Mouse (Mus musculus) effector memory CD4-positive, alpha-beta T cell, adult 5 months (primary cell): ENCODE results near the gene Dclre1c. TPM values are rescaled to one million over a fixed set of nuclear protein-coding genes. Genes with fewer than 3 reads are reported as not detected.

Source experiments
- polyA plus RNA-seq: library from polyadenylated mRNA; unstranded; fragments of 100-300 nt; shearing (Covaris generic); gene quantifications from one replicate; pipeline ENCODE4 v1.2.1, GENCODE M21; 2017

The Dclre1c gene
- polyA plus RNA-seq: 21.8 TPM

DNA sequence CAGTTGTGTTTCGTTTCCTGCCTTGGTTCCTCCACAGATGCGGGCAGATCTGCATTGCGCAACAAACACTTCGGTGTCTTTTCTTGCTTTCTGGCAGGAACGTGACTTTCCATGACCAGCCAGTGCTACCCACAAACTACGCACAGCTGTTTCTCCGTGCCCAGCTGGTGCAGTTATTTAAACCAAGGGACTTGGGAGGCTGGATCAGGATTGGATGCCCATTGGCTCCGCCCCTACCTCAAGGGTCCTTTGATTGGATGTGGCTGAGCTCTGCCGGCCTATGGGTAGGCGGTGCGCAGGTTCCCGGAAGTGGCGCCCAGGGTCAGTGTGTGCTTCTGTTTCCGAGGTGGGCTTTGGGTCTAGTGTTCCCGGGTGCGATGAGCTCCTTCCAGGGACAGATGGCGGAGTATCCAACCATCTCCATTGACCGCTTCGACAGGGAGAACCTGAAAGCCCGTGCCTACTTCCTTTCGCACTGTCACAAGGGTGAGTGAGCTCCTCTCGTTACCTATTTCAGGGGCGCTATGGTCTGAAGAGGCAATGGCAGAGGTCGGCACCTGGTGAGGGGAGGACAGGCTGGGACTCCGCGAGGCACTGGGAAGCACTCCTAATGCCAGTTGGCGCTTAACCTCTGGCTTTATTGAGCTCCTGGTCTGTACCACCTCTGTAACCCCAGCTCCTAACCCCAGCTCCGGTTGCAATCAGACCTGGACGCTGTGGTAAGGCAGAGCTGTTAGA, at the start of gene Dclre1c:
Gene Dclre1c, plus strand, starts transcription at position 291 of the 738 bp plus-strand sequence.

DNA sequence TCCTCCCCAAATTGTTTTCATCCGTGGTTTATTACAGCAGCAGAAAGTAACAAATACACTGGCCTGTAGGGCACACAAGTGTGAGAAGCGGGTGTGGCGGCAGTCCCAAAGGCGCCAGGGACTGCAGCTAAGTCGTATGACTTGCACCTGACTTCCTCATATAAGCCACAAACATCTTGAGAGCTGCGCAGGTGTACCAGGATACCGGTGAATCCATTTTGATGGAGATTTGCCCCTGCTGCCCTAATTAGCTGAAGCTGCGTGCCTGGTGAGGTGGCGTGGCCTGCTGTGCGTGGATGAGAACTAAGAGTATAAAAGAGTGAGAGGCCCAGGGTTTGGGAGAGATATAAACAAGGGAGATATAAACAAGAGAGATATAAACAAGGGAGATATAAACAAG, 26.8 kb upstream of the Dclre1c start, which contains the start of gene Olah:
Gene Olah, minus strand, starts transcription at position 101 of the 400 bp plus-strand sequence.

DNA sequence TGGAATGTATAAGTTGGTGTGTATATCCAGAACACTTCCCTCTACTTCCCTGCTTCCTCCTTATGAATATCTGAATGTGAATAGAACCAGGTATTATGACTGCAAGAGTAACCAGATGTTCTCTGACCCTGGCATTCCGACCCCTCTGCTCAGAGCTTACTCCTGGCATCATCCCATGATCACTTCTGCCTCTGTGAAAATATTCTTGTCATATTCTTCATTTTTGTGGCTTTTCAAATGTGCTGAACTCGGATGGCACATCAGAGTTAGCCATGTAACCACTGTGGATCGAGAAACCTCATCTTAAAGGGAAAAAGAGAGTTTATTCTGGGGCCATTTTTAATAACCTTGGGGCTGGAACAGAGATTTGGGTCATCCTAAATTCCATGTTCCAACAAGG, 1.4 kb upstream of the Dclre1c start, which contains the start of gene Meig1:
Gene Meig1, minus strand, starts transcription at position 101 of the 400 bp plus-strand sequence.

DNA sequence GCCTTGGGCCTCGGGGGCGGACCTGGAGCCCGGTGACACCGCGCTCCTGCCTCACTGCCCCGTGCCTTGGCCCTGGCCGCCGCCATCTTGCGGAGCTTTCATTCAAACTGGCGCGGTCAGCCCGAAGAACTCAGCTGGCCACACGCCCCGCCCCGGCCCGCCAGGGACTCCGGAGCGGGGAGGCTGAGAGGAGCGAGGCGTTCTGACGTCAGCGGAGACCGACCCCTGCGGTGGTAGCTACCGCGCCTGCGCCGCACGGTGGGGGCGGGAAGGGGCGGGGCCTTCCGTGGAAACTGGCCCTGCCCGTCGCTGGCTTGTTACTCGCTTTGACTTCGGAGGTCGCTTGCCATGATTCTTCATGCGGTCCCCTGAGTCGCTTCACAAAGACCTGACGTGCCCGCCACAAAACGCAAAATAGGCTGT, 50.9 kb downstream of the Dclre1c start, which contains the start of gene Suv39h2:
Gene Suv39h2, minus strand, starts transcription at position 171 of the 423 bp plus-strand sequence.

DNA sequence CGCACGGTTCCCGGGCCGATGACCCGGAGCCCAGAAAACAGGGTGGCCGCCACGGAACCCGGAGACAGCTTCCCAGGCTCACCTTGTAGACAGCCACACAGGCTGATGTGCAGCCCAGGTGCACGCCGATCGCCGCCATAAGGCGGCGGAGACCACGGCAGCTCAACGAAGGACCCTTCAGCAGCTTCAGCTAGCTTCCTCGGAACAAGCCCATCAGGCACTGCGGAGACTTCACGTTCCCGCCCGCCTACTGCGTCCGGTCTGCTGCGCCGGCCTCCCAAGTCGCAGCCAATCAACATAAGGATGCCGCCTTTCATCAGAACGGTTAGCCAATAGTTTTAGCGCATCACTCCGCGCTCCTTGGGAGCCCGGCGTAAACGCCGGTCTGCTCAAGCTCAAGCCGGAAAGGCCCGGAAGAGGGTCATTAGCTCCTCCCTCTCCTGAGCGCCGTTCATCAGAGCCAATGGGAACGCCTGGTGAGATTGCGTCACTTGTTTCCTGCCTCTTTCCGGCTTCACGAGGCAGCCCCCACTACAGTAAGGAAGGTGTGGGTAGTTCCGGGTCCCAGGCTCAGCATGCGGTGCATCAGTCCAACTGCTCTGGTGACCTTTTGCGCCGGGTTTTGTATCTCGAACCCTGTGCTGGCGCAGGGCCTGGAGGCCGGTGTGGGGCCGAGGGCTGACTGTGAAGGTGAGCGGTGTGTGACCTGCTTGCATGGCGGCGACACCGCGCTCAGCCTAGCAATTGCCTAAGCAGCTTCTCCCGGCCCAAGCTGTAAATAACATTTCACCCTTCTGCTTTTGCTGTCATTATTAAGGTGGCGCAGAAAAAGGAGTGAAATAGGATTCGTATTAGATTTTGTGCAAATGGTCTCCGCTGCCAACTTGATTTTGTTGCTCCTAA, 88.9 kb downstream of the Dclre1c start, which contains the start of the genes Gm45902, Hspa14 and Cdnf:
Gene Gm45902, minus strand, starts transcription at position 239 of the 903 bp plus-strand sequence.
Gene Hspa14, minus strand, starts transcription at position 263 of the 903 bp plus-strand sequence.
Gene Cdnf, plus strand, starts transcription at position 479 of the 903 bp plus-strand sequence.

Other genes starting within 250 kb of the Dclre1c start
- 24.5 TPM for gene Nmt2, start 139.9 kb upstream of the Dclre1c start, polyA plus RNA-seq
- 14.2 TPM for gene Rpp38, start 91.5 kb upstream of the Dclre1c start, polyA plus RNA-seq
- gene Acbd7, start 88.0 kb upstream of the Dclre1c start, polyA plus RNA-seq: not detected
- gene Olah, start 26.9 kb upstream of the Dclre1c start, polyA plus RNA-seq: not detected
- not detected for gene Meig1, start 1.5 kb upstream of the Dclre1c start, polyA plus RNA-seq
- 5.5 TPM for gene Suv39h2, start 50.9 kb downstream of the Dclre1c start, polyA plus RNA-seq
- gene Gm45902, start 88.7 kb downstream of the Dclre1c start, polyA plus RNA-seq: 4.5 TPM
- gene Hspa14, start 88.7 kb downstream of the Dclre1c start, polyA plus RNA-seq: 65.1 TPM
- 0.97 TPM for gene Cdnf, start 88.9 kb downstream of the Dclre1c start, polyA plus RNA-seq
- gene Fam107b, start 146.4 kb downstream of the Dclre1c start, polyA plus RNA-seq: 648 TPM